8 mouse cellular contexts compared by ENCODE assay signal in genomic region chr1:80338398-80338797, GRCm38 (mm10). TPM values are rescaled to one million over a fixed set of nuclear protein-coding genes. Genes with fewer than 3 reads are reported as not detected.
DNase-seq lines count a peak whose midpoint lies in the region; ATAC-seq and TF ChIP-seq lines count a peak whose summit lies in the region.

No protein-coding gene starts in this region.

- no peak for DNase-seq in heart, adult 9 months (ENCODE audit: low spot score in 2 of 2)
- no peak for DNase-seq in hindbrain, embryonic 14.5 days (ENCODE audit: low spot score)
- DNase-seq in midbrain, embryonic 11.5 days (ENCODE audit: low spot score, missing footprints) = peak; percentile 78
- DNase-seq in adrenal gland, adult (ENCODE audit: inconsistent age in 2 of 2, low spot score in 1 of 2) = no peak
- DNase-seq in left cerebral cortex, postnatal 25 days (ENCODE audit: low spot score in 2 of 2) = no peak
- DNase-seq in spleen, postnatal 4 days (ENCODE audit: low spot score in 2 of 2) = no peak

- H3K4me3 ChIP-seq in heart, embryonic 16.5 days (ENCODE audit: low read length) = peak overlapping the region; percentile 46
- peak overlapping the region; percentile 20; the same call in 1 of the 2 replicates for H3K4me3 ChIP-seq in cortical plate, adult 2 months (ENCODE audit: insufficient read depth, low read length)
- peak overlapping the region; percentile 98 for H3K4me3 ChIP-seq in hindbrain, embryonic 14.5 days (replicated peaks; ENCODE audit: low read length)
- H3K4me3 ChIP-seq in midbrain, embryonic 11.5 days (ENCODE audit: low read depth, low read length) = peak overlapping the region; percentile 86

- H3K9me3 ChIP-seq in heart, embryonic 16.5 days (replicated peaks; ENCODE audit: control insufficient read depth, low read length) = no peaks in the 10 kb centered on the region
- no peaks in the 10 kb centered on the region for H3K9me3 ChIP-seq in hindbrain, embryonic 14.5 days (ENCODE audit: control insufficient read depth, low read length)
- H3K9me3 ChIP-seq in midbrain, embryonic 11.5 days (ENCODE audit: control insufficient read depth, low read length) = no peaks in the 10 kb centered on the region

- WGBS in heart, embryonic 16.5 days = 3% methylated on average over 1 of the region's 1 CpGs
- WGBS in hindbrain, embryonic 14.5 days = 51% methylated on average over 1 of the region's 1 CpGs
- WGBS in midbrain, embryonic 11.5 days = 69% methylated on average over 1 of the region's 1 CpGs

- ATAC-seq in heart, embryonic 16.5 days (replicated peaks; ENCODE audit: extremely low read depth, insufficient read depth, low FRiP score) = no peak
- no peak for ATAC-seq in hindbrain, embryonic 14.5 days (ENCODE audit: low FRiP score)
- ATAC-seq in midbrain, embryonic 11.5 days (ENCODE audit: low FRiP score) = no peak

- H3K27me3 ChIP-seq in heart, embryonic 16.5 days (ENCODE audit: control insufficient read depth, insufficient read depth, low read length) = no peaks in the 10 kb centered on the region
- no peaks in the 10 kb centered on the region for H3K27me3 ChIP-seq in hindbrain, embryonic 14.5 days (ENCODE audit: control insufficient read depth, insufficient read depth, low read length)
- H3K27me3 ChIP-seq in midbrain, embryonic 11.5 days (ENCODE audit: control insufficient read depth, insufficient read depth, low read length) = no peaks in the 10 kb centered on the region

- H3K4me2 ChIP-seq in heart, embryonic 16.5 days (ENCODE audit: low read depth, low read length) = peak overlapping the region; percentile 93
- H3K4me2 ChIP-seq in hindbrain, embryonic 14.5 days (replicated peaks) = peak overlapping the region; percentile 97
- peak overlapping the region; percentile 88 for H3K4me2 ChIP-seq in midbrain, embryonic 11.5 days

- intact Hi-C loops in left cerebral cortex, postnatal 25 days (cut with DNase I) = no loop called here

- no peak for TF ChIP-seq POLR2A in cortical plate, adult 2 months (IDR thresholded peaks at IDR 0.05; ENCODE audit: extremely low read depth, insufficient read depth, low read length)

- TF ChIP-seq CTCF in cortical plate, adult 2 months (IDR thresholded peaks at IDR 0.05; ENCODE audit: extremely low read depth, insufficient read depth, low read length) = no peak

- H3K27ac ChIP-seq in heart, embryonic 16.5 days (ENCODE audit: low read length) = no peak overlapping the region
- H3K27ac ChIP-seq in cortical plate, adult 2 months (ENCODE audit: insufficient read depth, low read length) = no peak overlapping the region
- H3K27ac ChIP-seq in hindbrain, embryonic 14.5 days = no peak overlapping the region
- no peak overlapping the region for H3K27ac ChIP-seq in midbrain, embryonic 11.5 days (ENCODE audit: low read depth, low read length)

- no peaks in the 10 kb centered on the region for H3K36me3 ChIP-seq in heart, embryonic 16.5 days (ENCODE audit: control insufficient read depth, insufficient read depth)
- H3K36me3 ChIP-seq in hindbrain, embryonic 14.5 days (replicated peaks; ENCODE audit: control insufficient read depth, insufficient read depth) = no peaks in the 10 kb centered on the region
- H3K36me3 ChIP-seq in midbrain, embryonic 11.5 days (ENCODE audit: control insufficient read depth, insufficient read depth, low read length) = no peaks in the 10 kb centered on the region

- peak overlapping the region; percentile 66 for H3K9ac ChIP-seq in heart, embryonic 16.5 days (ENCODE audit: low read length)
- peak overlapping the region; percentile 99 for H3K9ac ChIP-seq in hindbrain, embryonic 14.5 days
- peak overlapping the region; percentile 44 for H3K9ac ChIP-seq in midbrain, embryonic 11.5 days (ENCODE audit: low read length)

- peaks cover 28% of the 10 kb centered on the region for H3K4me1 ChIP-seq in heart, embryonic 16.5 days (ENCODE audit: control insufficient read depth, insufficient read depth, low read length)
- H3K4me1 ChIP-seq in cortical plate, adult 2 months (ENCODE audit: control insufficient read depth, insufficient read depth, low read length) = peaks cover 3% of the 10 kb centered on the region; the same call in 1 of the 2 replicates
- peaks cover 39% of the 10 kb centered on the region for H3K4me1 ChIP-seq in hindbrain, embryonic 14.5 days (replicated peaks; ENCODE audit: control insufficient read depth, insufficient read depth, low read length)
- peaks cover 2% of the 10 kb centered on the region; the same call in 1 of the 2 replicates for H3K4me1 ChIP-seq in midbrain, embryonic 11.5 days (ENCODE audit: control insufficient read depth, insufficient read depth, low read length)

RNA-seq across cellular contexts. Expression of gene Cul3, which starts 1.9 kb away (rescaled TPM):
- 21.3 and 26.0 TPM in 2 replicates for polyA plus RNA-seq in heart, embryonic 16.5 days (2015; fragmentation: Nextera tagmentation; extraction: Ambion mirVana)
- 66.8 and 71.5 TPM in 2 replicates for polyA plus RNA-seq in cortical plate, adult 2 months (2012; rRNA removed)
- 58.3 and 59.6 TPM in 2 replicates for polyA plus RNA-seq in hindbrain, embryonic 14.5 days (2014; fragmentation: Nextera tagmentation; extraction: Ambion mirVana)
- polyA plus RNA-seq in midbrain, embryonic 11.5 days (2014; fragmentation: Nextera tagmentation; extraction: Ambion mirVana) = 51.7 and 53.7 TPM in 2 replicates
- 100 to 1,000 TPM; 137 to 145 TPM for total RNA-seq in left cerebral cortex, postnatal 25 days (2021)

Comparison
In these comparisons a context has a peak if more than half of its experiments do, and no peak if none do; other contexts are left out.
1. H3K4me3 ChIP-seq: peak in every context shown above with its lines; median percentile 98 in hindbrain, embryonic 14.5 days; 86 in midbrain, embryonic 11.5 days; 46 in heart, embryonic 16.5 days; 20 in cortical plate, adult 2 months.
2. H3K9ac ChIP-seq: peak in every context shown above with its lines; median percentile 99 in hindbrain, embryonic 14.5 days; 66 in heart, embryonic 16.5 days; 44 in midbrain, embryonic 11.5 days.